In the genomic region with DNA sequence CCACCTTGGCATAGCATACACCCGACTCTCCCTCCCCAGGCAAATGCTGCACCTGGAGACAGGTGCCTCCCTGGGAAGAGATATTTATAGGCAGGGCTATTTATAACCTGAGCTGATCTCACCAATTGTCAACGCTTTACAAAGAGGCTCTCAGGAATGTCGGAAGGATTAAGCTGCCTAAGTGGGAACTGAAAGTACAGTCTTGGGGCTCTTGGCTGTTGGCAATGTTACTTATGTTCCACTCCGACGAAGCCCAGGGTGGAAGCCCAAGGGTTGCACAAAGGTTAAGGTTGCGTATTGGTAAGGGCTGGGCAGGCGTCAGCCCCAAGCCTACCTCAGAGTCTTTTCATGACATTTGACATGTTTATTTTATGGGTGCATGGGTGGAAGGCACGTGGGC, we compare ENCODE assay signal across 15 mouse cellular contexts. TPM values are rescaled to one million over a fixed set of nuclear protein-coding genes. Genes with fewer than 3 reads are reported as not detected.
DNase-seq lines count a peak whose midpoint lies in the region; ATAC-seq and TF ChIP-seq lines count a peak whose summit lies in the region.
"Had no signal": no experiment of that assay in that cellular context is flagged by ENCODE, and none has a peak within 500 bp of the region (broad histone marks: within the 10 kb centered on the region; RNA-seq: fewer than 3 reads in every experiment).

No protein-coding gene starts in this region.

- no peak overlapping the region for H3K9ac ChIP-seq in lung, embryonic 14.5 days
- no peak overlapping the region for H3K9ac ChIP-seq in lung, postnatal 0 days (replicated peaks; ENCODE audit: low read depth)
- H3K9ac ChIP-seq: forebrain, embryonic 12.5 days; limb, embryonic 12.5 days; liver, embryonic 15.5 days; neural tube, embryonic 12.5 days had no signal

- TF ChIP-seq POLR2A in lung, adult 2 months (IDR thresholded peaks at IDR 0.05; ENCODE audit: borderline replicate concordance, extremely low read depth, low read depth, low read length): no peak

- DNase-seq in heart, embryonic 10.5 days (ENCODE audit: low spot score): no peak
- DNase-seq in heart, postnatal 25 days (ENCODE audit: low spot score): no peak
- DNase-seq in lung, embryonic 14.5 days: peak; percentile 40
- no peak for DNase-seq in lung, adult 2 months
- peak; percentile 88 for DNase-seq in lung, postnatal 0 days (ENCODE audit: low spot score)
- no peak for DNase-seq in frontal cortex, postnatal 36 days (ENCODE audit: low spot score in 2 of 2)
- DNase-seq in ovary, postnatal 14 days (ENCODE audit: low spot score): no peak
- DNase-seq: adrenal gland, adult 2 months; thymus, postnatal 36 days had no signal

- TF ChIP-seq CTCF in lung, embryonic 14.5 days (IDR thresholded peaks at IDR 0.05; ENCODE audit: low read depth): no peak
- TF ChIP-seq CTCF in lung, adult 2 months (IDR thresholded peaks at IDR 0.05; ENCODE audit: insufficient read depth, low read length): no peak
- TF ChIP-seq CTCF in lung, postnatal 0 days (IDR thresholded peaks at IDR 0.05): no peak

- intact Hi-C loops in heart, postnatal 25 days (cut with DNase I): loop anchor here (5.0 to 10.0 kb wide), 2 partner anchors 80 to 147 kb away; no protein-coding TSS in a partner anchor

- H3K27ac ChIP-seq in heart, embryonic 10.5 days: no peak overlapping the region
- no peak overlapping the region for H3K27ac ChIP-seq in lung, embryonic 14.5 days (ENCODE audit: low read depth)
- H3K27ac ChIP-seq in lung, postnatal 0 days (ENCODE audit: low read length): no peak overlapping the region
- H3K27ac ChIP-seq: forebrain, embryonic 12.5 days; layer of hippocampus, adult 2 months; left cerebral cortex, adult 2 months; limb, embryonic 12.5 days; liver, embryonic 15.5 days; neural tube, embryonic 12.5 days had no signal

- H3K27me3 ChIP-seq in heart, embryonic 10.5 days (ENCODE audit: insufficient read depth, poor library complexity, severe bottlenecking): peaks cover 8% of the 10 kb centered on the region; the same call in 1 of the 2 replicates
- H3K27me3 ChIP-seq in lung, embryonic 14.5 days (ENCODE audit: insufficient read depth, low read length): no peaks in the 10 kb centered on the region
- no peaks in the 10 kb centered on the region for H3K27me3 ChIP-seq in lung, postnatal 0 days (replicated peaks; ENCODE audit: insufficient read depth, low read length)
- H3K27me3 ChIP-seq: neural tube, embryonic 12.5 days had no signal

- 26% methylated on average over 8 of the region's 8 CpGs for WGBS in heart, embryonic 10.5 days
- WGBS in lung, embryonic 14.5 days: 26% methylated on average over 8 of the region's 8 CpGs
- WGBS in lung, adult 2 months: 23% methylated on average over 8 of the region's 8 CpGs
- 12% methylated on average over 8 of the region's 8 CpGs for WGBS in lung, postnatal 0 days

- no peak for ATAC-seq in lung, embryonic 14.5 days (ENCODE audit: insufficient read depth)
- ATAC-seq in lung, postnatal 0 days: peak; percentile 40

- peaks cover 2% of the 10 kb centered on the region; the same call in 1 of the 2 replicates for H3K36me3 ChIP-seq in heart, embryonic 10.5 days
- H3K36me3 ChIP-seq in lung, embryonic 14.5 days (ENCODE audit: insufficient read depth): no peaks in the 10 kb centered on the region
- no peaks in the 10 kb centered on the region for H3K36me3 ChIP-seq in lung, postnatal 0 days (ENCODE audit: insufficient read depth, low read length)
- H3K36me3 ChIP-seq: forebrain, embryonic 12.5 days; limb, embryonic 12.5 days; liver, embryonic 15.5 days; neural tube, embryonic 12.5 days had no signal

- peaks cover 25% of the 10 kb centered on the region for H3K4me1 ChIP-seq in heart, embryonic 10.5 days
- peaks cover 5% of the 10 kb centered on the region; the same call in 1 of the 2 replicates for H3K4me1 ChIP-seq in lung, embryonic 14.5 days (ENCODE audit: insufficient read depth)
- H3K4me1 ChIP-seq in lung, adult 2 months (ENCODE audit: control insufficient read depth, insufficient read depth, low read length): no peaks in the 10 kb centered on the region
- peaks cover 8% of the 10 kb centered on the region; the same call in 1 of the 2 replicates for H3K4me1 ChIP-seq in lung, postnatal 0 days (ENCODE audit: insufficient read depth, low read depth, low read length)

- no peak overlapping the region for H3K4me2 ChIP-seq in lung, embryonic 14.5 days
- H3K4me2 ChIP-seq in lung, postnatal 0 days (replicated peaks; ENCODE audit: low read depth, low read length): no peak overlapping the region
- H3K4me2 ChIP-seq: forebrain, embryonic 12.5 days; limb, embryonic 12.5 days; liver, embryonic 15.5 days; neural tube, embryonic 12.5 days had no signal

- peak; percentile 82 for TF ChIP-seq EP300 in lung, postnatal 0 days (IDR thresholded peaks at IDR 0.05)

- H3K9me3 ChIP-seq in heart, embryonic 10.5 days: 0 out of 2 replicates have a peak, but pooled peaks cover 4% of the 10 kb centered on the region
- no peaks in the 10 kb centered on the region for H3K9me3 ChIP-seq in lung, embryonic 14.5 days (ENCODE audit: low read depth, low read length)
- H3K9me3 ChIP-seq in lung, postnatal 0 days (ENCODE audit: low read length): no peaks in the 10 kb centered on the region
- H3K9me3 ChIP-seq: liver, embryonic 15.5 days had no signal

- H3K4me3 ChIP-seq in heart, embryonic 10.5 days: 0 out of 2 replicates have a peak overlapping the region, but pooled peaks have one; percentile 5
- H3K4me3 ChIP-seq in lung, embryonic 14.5 days (ENCODE audit: low read depth, low read length): no peak overlapping the region
- no peak overlapping the region for H3K4me3 ChIP-seq in lung, adult 2 months (replicated peaks; ENCODE audit: extremely low read depth, low read depth, low read length)
- H3K4me3 ChIP-seq in lung, postnatal 0 days (ENCODE audit: low read depth, low read length): no peak overlapping the region
- H3K4me3 ChIP-seq: forebrain, embryonic 12.5 days; layer of hippocampus, adult 2 months; left cerebral cortex, adult 2 months; limb, embryonic 12.5 days; liver, embryonic 15.5 days; neural tube, embryonic 12.5 days had no signal

RNA-seq across cellular contexts. Expression of a gene that starts 4.2 kb away (rescaled TPM):
- polyA plus RNA-seq in heart, embryonic 10.5 days (2016; fragmentation: Nextera tagmentation; extraction: Ambion mirVana): 55.7 and 62.0 TPM in 2 replicates
- 10 to 100 TPM; 17.3 to 20.2 TPM for total RNA-seq in heart, postnatal 25 days (2021)
- polyA plus RNA-seq in lung, embryonic 14.5 days (2014; fragmentation: Nextera tagmentation; extraction: Ambion mirVana): 201 and 204 TPM in 2 replicates
- 155 and 180 TPM in 2 replicates for polyA plus RNA-seq in lung, adult 2 months (2012; rRNA removed)
- polyA plus RNA-seq in lung, postnatal 0 days (2015; fragmentation: Nextera tagmentation; extraction: Ambion mirVana): 54.3 and 54.6 TPM in 2 replicates

RNA-seq across cellular contexts. Expression of a gene that starts 17.5 kb away (rescaled TPM):
- 9.6 and 10.1 TPM in 2 replicates for polyA plus RNA-seq in heart, embryonic 10.5 days (2016; fragmentation: Nextera tagmentation; extraction: Ambion mirVana)
- 1 to 10 TPM; 2.3 to 3.3 TPM for total RNA-seq in heart, postnatal 25 days (2021)
- 11.5 and 11.8 TPM in 2 replicates for polyA plus RNA-seq in lung, embryonic 14.5 days (2014; fragmentation: Nextera tagmentation; extraction: Ambion mirVana)
- polyA plus RNA-seq in lung, adult 2 months (2012; rRNA removed): 28.9 and 47.8 TPM in 2 replicates
- polyA plus RNA-seq in lung, postnatal 0 days (2015; fragmentation: Nextera tagmentation; extraction: Ambion mirVana): 11.4 and 11.6 TPM in 2 replicates

Comparison
In these comparisons a context has a peak if more than half of its experiments do, and no peak if none do; other contexts are left out.
1. DNase-seq: peak in lung, embryonic 14.5 days (single experiment) and lung, postnatal 0 days (single experiment); none in heart, embryonic 10.5 days (single experiment), heart, postnatal 25 days (single experiment), lung, adult 2 months (single experiment), frontal cortex, postnatal 36 days (0 of 2) and ovary, postnatal 14 days (single experiment).